Mouse (Mus musculus): ENCODE results near the gene Usp16.

GRCm38 (mm10) chr16:87455180-87455611 is 693 bp downstream of the Usp16 start:
- TF ChIP-seq CTCF (IDR thresholded peaks at IDR 0.05; ENCODE audit: extremely low read depth, insufficient read depth, low read length) = no peak
- 0 out of 2 replicates have a peak, but pooled peaks have one; percentile 29 for TF ChIP-seq POLR2A (IDR thresholded peaks at IDR 0.05; ENCODE audit: extremely low read depth, insufficient read depth, low read length)
